Mouse (Mus musculus): ENCODE data around the gene Zfp287. TPM values are rescaled to one million over a fixed set of nuclear protein-coding genes. Genes with fewer than 3 reads are reported as not detected.

The Zfp287 gene
- polyA plus RNA-seq, 1 experiment, result 13.6 TPM

DNA sequence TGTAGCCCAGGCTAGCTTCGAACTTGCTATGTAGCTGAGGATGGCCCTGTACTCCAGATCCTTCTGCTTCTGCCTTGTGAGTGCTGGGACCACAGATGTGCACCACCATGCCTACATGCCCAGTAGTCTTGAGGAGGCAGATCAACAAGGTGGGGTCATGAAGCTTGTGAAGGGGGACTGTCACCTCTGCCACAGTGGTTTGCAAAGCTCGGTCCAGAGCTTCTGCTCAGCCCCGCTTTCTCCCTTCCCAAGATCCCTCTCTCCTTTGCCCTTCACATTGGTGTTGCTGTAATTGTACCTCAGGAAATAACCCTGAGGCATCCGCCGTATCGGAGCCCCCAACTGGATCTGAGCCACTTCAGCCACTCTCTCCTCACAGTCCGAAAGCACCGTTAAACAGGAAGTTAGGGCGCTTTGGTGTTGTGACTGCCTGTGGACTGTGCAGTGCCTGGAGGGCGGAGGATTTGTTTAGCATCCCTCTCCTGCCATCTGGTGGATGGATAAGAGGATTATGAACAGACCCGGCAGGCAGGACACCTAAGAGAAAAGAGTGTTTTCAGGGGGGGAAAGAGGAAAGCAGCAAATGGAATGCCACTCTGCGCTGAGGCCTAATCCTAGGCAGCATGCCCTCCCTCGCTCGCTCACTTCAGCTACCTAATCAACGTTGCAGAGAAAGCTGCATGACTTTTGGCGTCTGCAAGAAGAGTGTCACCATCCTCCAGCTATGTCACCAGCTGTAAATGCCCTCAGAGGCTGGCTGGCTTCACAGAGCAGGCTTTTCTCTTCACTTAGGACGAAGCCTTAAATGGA, 56.0 kb downstream of the Zfp287 start:
- H3K4me1 ChIP-seq (ENCODE audit: control insufficient read depth, insufficient read depth, low read length), result no peaks in the 10 kb centered on the region
- TF ChIP-seq POLR2A (IDR thresholded peaks at IDR 0.05; ENCODE audit: extremely low read depth, insufficient read depth, low read length), result no peak
- TF ChIP-seq CTCF (IDR thresholded peaks at IDR 0.05; ENCODE audit: extremely low read depth, insufficient read depth, low read length), result peak; percentile 89
- no peak overlapping the region for H3K27ac ChIP-seq (ENCODE audit: insufficient read depth, low read length)
- no peak overlapping the region for H3K4me3 ChIP-seq (ENCODE audit: insufficient read depth, low read length)

DNA sequence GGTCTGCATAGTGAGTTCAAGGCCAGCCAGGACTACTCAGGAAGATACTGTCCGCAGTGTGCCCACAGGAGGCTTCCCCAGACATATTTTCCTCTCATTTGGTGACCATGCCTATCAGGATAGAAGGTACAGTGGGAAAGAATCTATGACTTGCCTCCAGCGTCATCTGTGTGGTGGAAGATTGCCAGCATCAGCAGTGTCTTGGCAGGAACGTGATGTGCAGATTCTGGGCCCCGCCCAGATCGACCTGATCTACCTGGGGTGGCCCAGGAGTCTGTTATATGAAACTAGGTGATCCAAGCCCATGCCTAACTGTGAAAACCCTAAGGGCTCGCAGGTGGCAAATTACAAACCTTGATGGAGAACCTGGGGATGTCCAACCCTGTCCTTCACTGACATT, 61.7 kb downstream of the Zfp287 start:
- Histone ChIP-seq H3K4me3 (ENCODE audit: insufficient read depth, low read length) (no peak overlapping the region; the same call in 1 of the 2 replicates), H3K27ac (ENCODE audit: insufficient read depth, low read length) (0 out of 2 replicates have a peak overlapping the region, but pooled peaks have one; percentile 13), H3K4me1 (ENCODE audit: control insufficient read depth, insufficient read depth, low read length) (peaks cover 3% of the 10 kb centered on the region; the same call in 1 of the 2 replicates)
- TF ChIP-seq CTCF (IDR thresholded peaks at IDR 0.05; ENCODE audit: extremely low read depth, insufficient read depth, low read length), result no peak
- no peak for TF ChIP-seq POLR2A (IDR thresholded peaks at IDR 0.05; ENCODE audit: extremely low read depth, insufficient read depth, low read length)

DNA sequence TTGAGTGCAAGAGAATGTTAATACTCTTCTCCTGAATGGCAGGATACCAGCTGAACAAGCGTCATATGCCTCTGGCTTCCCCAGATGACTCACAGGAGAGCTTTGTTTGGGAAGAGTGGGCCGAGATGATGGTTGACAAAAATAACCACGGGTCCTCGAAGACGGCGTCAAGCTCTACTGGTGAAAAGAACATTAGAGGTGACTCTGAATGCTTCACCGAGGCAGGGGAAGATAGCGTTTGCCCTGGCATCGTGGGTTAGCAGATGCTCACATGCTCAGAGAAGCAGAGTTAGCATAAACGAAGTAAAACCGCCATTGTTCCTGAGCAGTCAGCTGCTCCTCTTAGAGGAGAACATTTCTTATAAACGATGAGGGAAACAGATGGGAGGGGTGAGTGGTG, 62.2 kb downstream of the Zfp287 start:
- Histone ChIP-seq H3K4me3 (ENCODE audit: insufficient read depth, low read length) (peak overlapping the region; percentile 23), H3K4me1 (ENCODE audit: control insufficient read depth, insufficient read depth, low read length) (peaks cover 3% of the 10 kb centered on the region; the same call in 1 of the 2 replicates), H3K27ac (ENCODE audit: insufficient read depth, low read length) (0 out of 2 replicates have a peak overlapping the region, but pooled peaks have one; percentile 13)
- peak; percentile 54; the same call in 1 of the 2 replicates for TF ChIP-seq POLR2A (IDR thresholded peaks at IDR 0.05; ENCODE audit: extremely low read depth, insufficient read depth, low read length)
- no peak for TF ChIP-seq CTCF (IDR thresholded peaks at IDR 0.05; ENCODE audit: extremely low read depth, insufficient read depth, low read length)

DNA sequence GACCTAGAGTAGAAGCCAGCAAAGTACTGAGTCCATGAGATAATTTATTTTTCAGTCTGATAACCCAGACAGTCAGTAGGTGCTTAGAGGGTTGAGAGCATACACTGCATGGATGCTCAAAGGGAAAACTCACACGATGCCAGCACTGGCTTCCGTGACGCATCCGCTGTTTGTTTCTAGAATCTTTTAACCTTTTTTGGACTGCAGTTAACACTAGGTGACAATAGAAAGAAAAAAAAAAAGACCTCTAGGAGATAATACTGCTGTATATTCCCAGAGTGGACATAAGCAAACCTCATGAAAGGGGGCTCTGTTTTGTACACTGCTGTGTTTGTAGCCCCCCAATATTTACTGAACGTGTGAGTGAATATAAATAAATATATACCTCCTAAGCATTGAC, 62.7 kb downstream of the Zfp287 start:
- H3K27ac ChIP-seq (ENCODE audit: insufficient read depth, low read length), result no peak overlapping the region
- peaks cover 3% of the 10 kb centered on the region; the same call in 1 of the 2 replicates for H3K4me1 ChIP-seq (ENCODE audit: control insufficient read depth, insufficient read depth, low read length)
- TF ChIP-seq POLR2A (IDR thresholded peaks at IDR 0.05; ENCODE audit: extremely low read depth, insufficient read depth, low read length) (no peak), CTCF (IDR thresholded peaks at IDR 0.05; ENCODE audit: extremely low read depth, insufficient read depth, low read length) (no peak)
- H3K4me3 ChIP-seq (ENCODE audit: insufficient read depth, low read length), result no peak overlapping the region; the same call in 1 of the 2 replicates

DNA sequence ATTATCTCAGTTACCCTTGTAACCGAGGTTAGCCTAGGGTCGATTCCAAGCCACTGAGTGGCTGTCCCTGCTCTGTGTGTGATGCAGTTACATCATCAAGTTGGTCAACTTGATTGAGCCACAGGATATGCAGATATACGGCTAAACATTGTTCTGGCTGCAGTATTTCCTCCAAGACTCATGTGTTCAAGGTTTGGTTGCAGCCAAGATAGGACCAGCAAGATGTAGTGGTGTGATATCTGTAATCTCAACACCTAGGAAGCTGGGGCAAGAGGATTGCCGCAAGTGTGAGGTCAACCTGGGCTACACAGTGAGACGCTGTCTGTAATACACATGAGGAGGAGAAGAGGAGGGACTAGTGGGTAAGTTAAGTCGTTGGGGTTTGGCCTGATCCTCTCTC, 67.5 kb downstream of the Zfp287 start:
- no peaks in the 10 kb centered on the region for H3K4me1 ChIP-seq (ENCODE audit: control insufficient read depth, insufficient read depth, low read length)
- no peak overlapping the region for H3K27ac ChIP-seq (ENCODE audit: insufficient read depth, low read length)
- H3K4me3 ChIP-seq (ENCODE audit: insufficient read depth, low read length), result no peak overlapping the region
- TF ChIP-seq CTCF (IDR thresholded peaks at IDR 0.05; ENCODE audit: extremely low read depth, insufficient read depth, low read length), result no peak
- no peak for TF ChIP-seq POLR2A (IDR thresholded peaks at IDR 0.05; ENCODE audit: extremely low read depth, insufficient read depth, low read length)

DNA sequence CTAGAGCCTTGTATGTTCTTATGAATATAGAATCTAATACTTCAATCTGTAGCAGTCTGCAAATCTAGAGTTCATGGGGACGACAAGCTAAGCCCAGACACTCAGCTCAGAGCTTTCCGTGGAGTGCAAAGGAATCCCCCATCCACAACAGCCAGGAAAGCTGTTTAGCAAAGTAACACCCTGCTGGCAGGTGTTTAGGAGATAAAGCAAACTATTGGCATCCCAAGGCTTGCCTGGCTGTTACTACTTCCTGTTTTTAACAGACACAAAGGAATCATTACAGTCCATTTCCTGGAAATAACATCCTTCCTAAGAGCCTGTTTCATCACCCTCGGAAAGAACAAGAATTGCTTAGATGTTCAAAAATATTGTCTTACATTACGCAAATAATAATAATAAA, 70.8 kb downstream of the Zfp287 start:
- Histone ChIP-seq H3K4me3 (ENCODE audit: insufficient read depth, low read length) (no peak overlapping the region), H3K4me1 (ENCODE audit: control insufficient read depth, insufficient read depth, low read length) (no peaks in the 10 kb centered on the region), H3K27ac (ENCODE audit: insufficient read depth, low read length) (no peak overlapping the region)
- TF ChIP-seq POLR2A (IDR thresholded peaks at IDR 0.05; ENCODE audit: extremely low read depth, insufficient read depth, low read length) (no peak), CTCF (IDR thresholded peaks at IDR 0.05; ENCODE audit: extremely low read depth, insufficient read depth, low read length) (no peak)

DNA sequence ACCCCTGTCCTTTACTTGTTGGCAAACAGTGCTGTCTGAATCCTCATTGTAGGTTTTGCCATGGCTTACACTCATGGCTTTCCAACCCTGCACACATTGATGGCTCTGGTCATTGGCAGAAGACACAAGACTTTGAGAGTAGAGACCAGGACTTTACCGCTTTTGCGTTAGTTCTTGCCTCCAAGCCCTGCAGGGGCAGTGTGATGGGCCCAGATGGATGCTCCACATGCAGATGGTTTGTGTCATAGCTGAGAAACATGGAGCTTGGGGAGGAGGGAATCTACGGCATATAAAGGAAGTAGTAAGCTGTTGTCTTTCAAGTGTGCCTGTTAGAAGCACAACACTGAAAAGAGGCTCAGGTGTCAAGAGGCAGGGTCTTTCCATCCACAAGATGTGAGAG, 79.6 kb downstream of the Zfp287 start:
- Histone ChIP-seq H3K4me1 (ENCODE audit: control insufficient read depth, insufficient read depth, low read length) (no peaks in the 10 kb centered on the region), H3K27ac (ENCODE audit: insufficient read depth, low read length) (no peak overlapping the region), H3K4me3 (ENCODE audit: insufficient read depth, low read length) (no peak overlapping the region)
- TF ChIP-seq CTCF (IDR thresholded peaks at IDR 0.05; ENCODE audit: extremely low read depth, insufficient read depth, low read length) (no peak), POLR2A (IDR thresholded peaks at IDR 0.05; ENCODE audit: extremely low read depth, insufficient read depth, low read length) (no peak)

DNA sequence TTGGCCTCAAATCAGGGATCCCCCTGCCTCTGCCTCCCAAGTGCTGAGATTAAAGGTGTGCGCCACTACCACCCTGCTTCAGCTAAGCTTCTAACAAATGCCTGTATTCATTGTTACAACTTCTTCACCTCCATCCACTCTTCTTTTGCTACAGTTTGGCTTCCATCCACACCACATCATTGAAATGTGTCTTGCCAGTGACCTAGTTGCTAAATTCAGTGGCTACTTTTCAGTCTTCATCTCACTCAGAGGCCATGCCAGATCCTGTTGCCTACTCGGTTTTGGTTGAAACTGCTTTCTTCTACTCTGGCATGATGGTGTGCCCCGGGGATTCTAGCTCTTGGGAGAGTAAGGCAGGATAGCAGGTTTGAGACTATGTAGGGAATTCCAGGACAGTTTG, 80.1 kb downstream of the Zfp287 start:
- H3K4me1 ChIP-seq (ENCODE audit: control insufficient read depth, insufficient read depth, low read length), result no peaks in the 10 kb centered on the region; the same call in 1 of the 2 replicates
- TF ChIP-seq CTCF (IDR thresholded peaks at IDR 0.05; ENCODE audit: extremely low read depth, insufficient read depth, low read length) (no peak), POLR2A (IDR thresholded peaks at IDR 0.05; ENCODE audit: extremely low read depth, insufficient read depth, low read length) (no peak)
- no peak overlapping the region for H3K27ac ChIP-seq (ENCODE audit: insufficient read depth, low read length)
- no peak overlapping the region for H3K4me3 ChIP-seq (ENCODE audit: insufficient read depth, low read length)

Other genes with a start within 250 kb of the Zfp287 start
- gene Cenpv, start 192.6 kb downstream of the Zfp287 start, polyA plus RNA-seq (2012; rRNA removed), result 57.3 and 65.1 TPM in 2 replicates
- 3,210 and 3,262 TPM in 2 replicates for gene Ubb, start 180.7 kb downstream of the Zfp287 start, polyA plus RNA-seq (2012; rRNA removed)
- 23.4 and 23.5 TPM in 2 replicates for gene Trpv2, start 157.4 kb downstream of the Zfp287 start, polyA plus RNA-seq (2012; rRNA removed)
- gene Lrrc75a, start 83.4 kb downstream of the Zfp287 start, polyA plus RNA-seq (2012; rRNA removed), result 19.7 and 22.1 TPM in 2 replicates
- gene Mmgt2, start 83.2 kb downstream of the Zfp287 start, polyA plus RNA-seq (2012; rRNA removed), result 36.2 and 39.3 TPM in 2 replicates
- not detected in 2 replicates for gene Gm10428, start 21.2 kb upstream of the Zfp287 start, polyA plus RNA-seq (2012; rRNA removed)
- gene Zfp286, start 57.6 kb upstream of the Zfp287 start, polyA plus RNA-seq (2012; rRNA removed), result 19.6 and 22.4 TPM in 2 replicates
- 1.6 TPM in 2 replicates for gene Trim16, start 88.3 kb upstream of the Zfp287 start, polyA plus RNA-seq (2012; rRNA removed)
- gene Fbxw10, start 115.2 kb upstream of the Zfp287 start, polyA plus RNA-seq (2012; rRNA removed), result 0.58 and 0.93 TPM in 2 replicates
- gene Tvp23b, start 147.6 kb upstream of the Zfp287 start, polyA plus RNA-seq (2012; rRNA removed), result 30.2 and 32.8 TPM in 2 replicates
- not detected in 2 replicates for gene Cdrt4, start 219.3 kb upstream of the Zfp287 start, polyA plus RNA-seq (2012; rRNA removed)